Mouse (Mus musculus) lung, postnatal 10 days (tissue): ENCODE measurements around the gene Tm4sf5.
A peak's percentile ranks its signal among the peaks of the same experiment; 100 is the strongest.
"Not testable (repeated sequence)": the region's sequence is repeated elsewhere in the genome, so short reads cannot be mapped to it uniquely, and the experiment has no call there.

Experiments used
- DNase-seq: peaks from one replicate; pipeline ENCODE4 v3.0.0; 2021

Tm4sf5 gene

DNA sequence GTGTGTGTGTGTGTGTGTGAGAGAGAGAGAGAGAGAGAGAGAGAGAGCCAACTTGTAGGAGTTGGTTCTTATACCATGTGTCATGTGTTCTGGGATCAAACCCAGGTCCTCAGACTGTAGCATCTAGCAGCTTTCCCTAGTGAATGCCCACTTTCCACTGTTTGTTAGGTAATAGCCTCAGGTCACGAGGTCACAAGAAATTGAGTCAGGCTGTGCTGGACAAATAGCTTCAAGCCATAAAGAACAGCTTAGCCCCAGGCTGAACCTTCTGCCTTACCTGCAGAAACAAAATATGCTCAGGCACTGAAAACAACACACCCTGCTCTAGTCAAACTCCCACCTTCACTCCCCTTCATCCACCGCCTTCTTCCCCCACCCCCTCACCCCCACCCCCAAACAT, 6.2 kb downstream of the Tm4sf5 start:
- no peak for DNase-seq

DNA sequence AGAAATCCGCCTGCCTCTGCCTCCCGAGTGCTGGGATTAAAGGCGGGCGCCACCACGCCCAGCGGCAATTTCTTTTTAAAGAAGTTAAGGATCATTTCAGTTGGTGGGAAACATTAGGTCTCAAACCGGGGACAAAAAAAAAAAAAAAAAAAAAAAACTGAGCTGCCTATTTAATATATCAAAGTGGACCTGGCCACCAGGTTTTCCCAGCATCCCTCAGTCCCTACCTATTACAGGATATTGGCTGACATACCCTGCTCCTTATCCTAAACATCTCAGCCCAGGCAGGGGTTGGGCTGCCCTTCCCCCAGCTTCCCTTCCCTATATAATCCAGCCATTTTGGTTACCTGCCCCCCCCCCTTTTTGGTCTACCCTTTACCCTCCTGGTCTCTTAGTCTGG, 6.8 kb downstream of the Tm4sf5 start:
- DNase-seq, result no peak

DNA sequence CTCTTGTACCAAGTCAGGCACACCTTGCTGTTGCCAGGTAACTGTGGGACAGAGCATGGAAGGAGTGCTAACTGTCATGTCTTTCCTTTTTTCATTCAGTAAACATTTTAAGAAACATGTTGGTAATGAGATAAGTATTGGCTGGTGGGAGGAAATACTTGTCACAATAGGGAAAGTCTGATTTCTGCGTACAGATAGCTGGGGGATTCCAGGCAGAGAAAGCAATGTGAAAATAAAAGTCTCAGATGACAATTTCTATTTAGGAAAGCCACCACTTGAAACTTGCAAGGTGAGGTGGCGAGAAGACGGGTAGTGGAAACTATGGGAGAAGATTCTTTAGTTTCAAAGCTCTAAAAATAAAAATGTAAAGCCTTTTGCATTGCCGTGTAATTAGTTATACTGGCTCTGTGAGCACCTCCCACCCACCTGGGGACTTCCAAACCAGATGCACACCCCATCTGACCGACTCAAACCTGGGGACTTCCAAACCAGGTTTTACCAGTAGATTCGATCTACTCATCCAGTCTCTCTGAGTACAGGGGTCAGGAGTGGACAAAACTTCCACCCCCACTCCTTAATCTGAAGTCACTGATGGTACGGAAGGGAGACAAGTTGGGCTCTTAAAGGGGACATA, 7.8 kb downstream of the Tm4sf5 start:
- no peak for DNase-seq

DNA sequence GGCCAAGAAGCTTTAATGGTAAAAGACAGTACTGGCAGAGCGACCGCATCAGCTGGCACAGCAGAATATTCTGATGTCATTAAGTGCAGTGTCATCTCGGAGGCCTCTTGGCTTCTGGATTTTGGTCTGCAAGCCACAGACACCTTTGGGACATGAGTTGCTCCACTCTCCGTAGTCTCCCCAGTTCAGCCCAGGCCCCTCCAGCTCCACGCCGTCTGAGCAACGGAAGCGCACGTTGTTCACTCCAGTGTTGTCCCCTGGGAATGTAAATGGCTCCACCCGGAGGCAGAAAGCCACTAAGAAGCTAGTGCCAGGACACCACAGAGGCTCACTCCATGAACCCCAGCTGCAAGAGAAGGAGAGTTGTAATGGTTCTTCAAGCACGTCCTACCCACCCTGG, 8.5 kb downstream of the Tm4sf5 start:
- DNase-seq, result peak; percentile 47

DNA sequence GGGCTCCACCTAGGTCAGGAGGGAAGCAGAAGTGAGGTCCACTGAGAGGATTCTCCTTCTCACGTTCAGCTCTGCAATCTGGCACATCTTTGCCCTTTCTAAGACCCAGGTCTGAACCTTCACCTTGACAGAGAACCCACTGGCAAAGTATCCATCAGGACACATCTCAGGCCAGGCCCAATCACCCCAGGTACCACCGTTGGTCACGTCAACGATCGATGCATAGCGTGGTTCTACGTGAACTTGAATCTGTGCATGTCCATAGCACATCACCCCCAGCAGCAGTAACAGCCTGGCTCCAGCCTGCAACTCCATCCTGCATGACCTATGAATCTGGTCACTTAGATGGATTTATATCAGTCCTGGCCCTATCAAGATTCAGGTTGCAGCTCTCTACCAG, 9.2 kb downstream of the Tm4sf5 start, which contains the start of gene Vmo1:
Vmo1 (minus strand) TSS at position 329 of the 400 bp plus-strand sequence.
- DNase-seq, result no peak

DNA sequence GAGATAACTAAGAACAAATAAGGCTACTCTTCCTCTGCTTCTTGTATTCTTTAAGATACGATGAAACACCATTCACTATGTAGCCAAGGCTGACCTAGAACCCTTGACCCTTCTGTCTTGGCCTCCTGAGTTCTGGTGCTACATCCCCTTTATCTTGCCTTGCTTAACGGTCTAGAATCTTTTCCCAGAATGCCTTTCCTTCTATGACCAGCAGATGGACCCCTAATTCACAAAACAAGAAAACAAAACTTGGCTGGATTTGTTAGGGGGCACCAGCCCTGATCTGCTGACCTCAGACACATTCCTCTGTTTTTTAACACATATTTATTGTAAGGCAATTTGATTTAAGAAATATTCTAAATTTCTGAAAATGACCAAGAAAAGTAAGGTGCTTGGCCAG, 11.3 kb downstream of the Tm4sf5 start:
- peak; percentile 74 for DNase-seq

DNA sequence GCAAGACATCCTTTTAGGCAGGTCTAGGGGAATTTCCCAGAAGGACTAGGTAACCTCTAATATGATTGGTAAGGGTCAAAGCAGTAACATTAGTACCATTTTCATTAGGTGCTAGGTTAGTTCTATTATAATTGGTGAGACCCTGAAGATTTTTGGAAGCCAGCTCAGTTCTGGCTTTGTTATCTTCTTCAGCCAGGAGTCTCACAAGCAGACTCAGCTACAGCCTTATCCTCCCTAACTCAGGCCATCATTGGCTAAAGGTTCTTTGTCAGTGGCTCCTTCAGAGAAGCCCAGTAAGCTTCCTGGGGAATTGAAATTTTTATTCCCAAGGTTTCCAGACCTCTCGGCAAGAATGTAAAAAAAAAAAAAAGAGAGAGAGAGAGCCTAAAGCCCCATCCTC, 13.4 kb downstream of the Tm4sf5 start:
- DNase-seq, result no peak

DNA sequence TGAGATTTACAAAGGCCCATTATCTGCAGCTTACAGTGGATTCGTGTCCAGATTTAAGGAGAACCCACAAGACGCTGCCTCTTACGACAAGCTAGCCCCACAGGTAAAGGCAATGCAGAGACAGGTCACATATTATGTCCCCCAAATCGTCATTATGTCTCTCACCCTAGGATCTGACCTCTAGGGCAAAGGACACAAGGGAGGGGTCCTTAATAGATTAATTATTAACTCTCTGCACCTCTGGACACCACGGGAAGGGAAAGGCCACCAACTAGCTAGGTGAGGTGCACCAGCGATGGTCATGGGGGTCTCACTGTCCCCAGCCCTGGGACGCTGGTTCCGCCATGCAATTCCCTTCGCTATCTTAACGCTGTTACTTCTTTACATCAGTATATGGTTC, 13.9 kb downstream of the Tm4sf5 start, which contains the start of gene Gltpd2:
Gltpd2 (plus strand) TSS at position 274 of the 400 bp plus-strand sequence.
- no peak for DNase-seq

DNA sequence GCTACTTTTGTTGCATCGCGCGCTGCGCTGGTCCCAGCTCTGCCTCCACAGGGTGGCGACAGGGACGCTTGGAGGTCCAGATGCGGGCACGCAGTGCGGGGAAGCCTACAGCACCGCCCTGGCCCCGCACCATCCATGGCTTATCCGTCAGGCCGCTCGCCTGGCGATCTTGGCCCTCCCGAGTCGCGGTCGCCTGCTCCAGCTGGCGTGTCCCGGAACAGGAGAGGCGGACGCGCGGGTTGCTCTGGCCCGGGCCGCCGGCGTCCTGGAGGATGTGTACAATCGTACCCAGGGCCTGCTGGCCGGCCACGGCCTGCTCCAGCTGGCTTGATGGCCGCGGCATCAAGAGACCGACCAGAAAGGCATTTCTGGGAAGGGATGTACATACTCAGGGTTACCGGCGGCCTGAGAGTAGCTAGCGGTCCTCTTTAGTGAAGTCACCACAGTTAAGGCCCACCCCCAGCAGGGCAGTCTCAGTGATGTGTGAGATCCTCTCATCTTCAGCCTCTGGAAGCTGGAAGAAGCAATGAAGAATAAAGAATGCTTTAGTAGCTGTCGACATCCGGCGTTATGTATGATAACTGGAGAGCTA, 15.2 kb downstream of the Tm4sf5 start:
- peak; percentile 69 for DNase-seq

DNA sequence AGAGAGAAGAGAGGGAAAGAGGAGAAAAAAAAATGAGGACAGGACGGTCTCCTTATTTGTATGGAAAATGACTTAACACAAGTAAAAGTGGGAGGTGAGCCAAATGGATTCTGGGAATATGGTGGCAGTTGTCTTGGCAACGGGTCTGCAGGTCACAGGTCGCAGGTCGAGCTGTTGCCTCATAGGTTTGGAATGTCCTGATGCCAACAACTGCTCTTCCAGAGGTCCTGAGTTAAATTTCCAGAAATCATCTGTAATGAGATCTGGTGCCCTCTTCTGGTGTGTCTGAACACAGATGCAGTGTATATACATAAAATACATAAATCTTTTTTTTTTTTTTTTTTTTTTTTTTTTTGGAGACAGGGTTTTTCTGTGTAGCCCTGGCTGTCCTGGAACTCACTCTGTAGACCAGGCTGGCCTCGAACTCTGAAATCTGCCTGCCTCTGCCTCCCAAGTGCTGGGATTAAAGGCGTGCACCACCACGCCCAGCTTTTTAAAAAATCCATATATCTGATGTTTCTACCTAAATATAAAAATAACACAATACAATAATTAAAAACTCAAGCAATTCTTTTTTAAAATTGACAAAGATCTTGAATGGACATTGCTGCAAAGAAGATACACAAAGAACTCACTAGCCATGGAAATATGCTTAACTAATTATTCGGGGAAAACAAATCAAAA, 18.4 kb downstream of the Tm4sf5 start:
- not testable (repeated sequence) for DNase-seq

DNA sequence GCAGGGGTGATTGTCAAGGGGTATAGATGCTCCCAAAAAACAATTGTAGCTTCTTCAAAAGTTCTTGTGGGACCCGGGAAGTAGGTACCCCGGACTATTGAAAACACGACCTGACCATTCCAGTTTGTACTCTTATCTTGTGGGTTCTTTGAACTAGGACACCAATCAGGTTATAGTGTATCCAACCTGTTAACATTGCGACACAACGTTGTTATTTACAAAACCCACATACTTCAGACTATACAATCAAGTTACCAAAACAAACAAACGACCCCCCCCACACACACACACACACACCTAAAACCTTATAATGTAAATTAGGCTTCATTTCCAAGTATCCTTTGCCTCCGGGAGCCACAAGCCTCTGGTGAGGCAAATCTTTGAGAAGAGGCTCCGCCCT, 19.7 kb downstream of the Tm4sf5 start:
- no peak for DNase-seq

DNA sequence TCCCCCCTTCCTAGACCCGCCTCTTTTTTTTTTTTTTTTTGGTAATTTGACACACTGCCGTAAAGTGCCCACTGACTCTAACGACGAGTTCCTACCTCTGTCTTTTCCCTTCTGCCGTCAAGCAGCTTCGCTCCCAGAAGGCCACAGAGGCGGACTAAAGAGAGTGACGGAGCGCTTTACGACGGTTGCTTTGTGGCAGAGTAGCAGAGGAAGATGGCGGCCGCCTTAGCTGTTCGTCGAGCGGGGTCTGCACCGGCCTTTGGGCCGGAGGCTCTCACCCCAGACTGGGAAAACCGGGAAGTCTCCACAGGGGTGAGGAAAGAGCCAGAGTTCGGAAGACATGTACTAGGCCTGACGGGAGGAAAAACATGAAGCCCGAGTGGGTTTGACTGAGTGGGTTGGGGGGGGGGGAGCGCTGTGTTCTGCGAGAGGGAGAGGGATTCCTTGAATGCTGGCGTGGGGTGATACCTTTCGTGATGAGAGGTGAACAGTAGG, 20.2 kb downstream of the Tm4sf5 start, which contains the start of gene Psmb6:
Psmb6 (plus strand) TSS at position 184 of the 495 bp plus-strand sequence.
- peak; percentile 97 for DNase-seq

DNA sequence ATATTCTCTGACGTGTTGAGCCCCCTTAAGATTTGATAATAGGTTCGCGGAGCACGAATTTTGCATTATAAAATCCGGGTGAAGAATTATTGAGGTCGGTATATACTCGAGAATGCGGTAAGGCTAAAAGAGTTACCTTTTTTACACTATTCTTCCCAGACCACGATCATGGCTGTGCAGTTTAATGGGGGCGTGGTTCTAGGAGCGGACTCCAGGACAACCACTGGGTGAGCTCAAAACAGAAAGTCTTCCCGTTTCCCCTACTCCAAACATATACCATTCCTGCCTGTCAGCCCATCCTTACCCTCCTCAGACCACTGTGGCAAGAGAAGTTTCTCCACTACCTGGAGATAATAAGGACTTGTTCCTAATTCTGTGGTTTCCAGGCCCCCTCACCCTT, 20.7 kb downstream of the Tm4sf5 start:
- no peak for DNase-seq

DNA sequence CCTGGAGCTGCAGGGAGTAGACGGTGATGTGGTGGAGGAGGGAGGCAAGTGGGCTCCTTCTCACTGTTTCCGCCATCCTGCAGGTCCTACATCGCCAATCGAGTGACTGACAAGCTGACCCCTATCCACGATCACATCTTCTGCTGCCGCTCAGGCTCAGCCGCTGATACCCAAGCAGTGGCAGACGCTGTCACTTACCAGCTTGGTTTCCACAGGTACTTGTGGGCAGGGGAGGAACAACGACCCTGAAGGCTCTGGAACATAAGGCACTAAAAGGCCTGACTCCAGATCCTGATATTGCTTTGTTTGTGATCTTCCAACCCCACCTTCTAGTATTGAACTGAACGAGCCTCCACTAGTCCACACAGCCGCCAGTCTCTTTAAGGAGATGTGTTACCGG, 21.2 kb downstream of the Tm4sf5 start:
- no peak for DNase-seq

DNA sequence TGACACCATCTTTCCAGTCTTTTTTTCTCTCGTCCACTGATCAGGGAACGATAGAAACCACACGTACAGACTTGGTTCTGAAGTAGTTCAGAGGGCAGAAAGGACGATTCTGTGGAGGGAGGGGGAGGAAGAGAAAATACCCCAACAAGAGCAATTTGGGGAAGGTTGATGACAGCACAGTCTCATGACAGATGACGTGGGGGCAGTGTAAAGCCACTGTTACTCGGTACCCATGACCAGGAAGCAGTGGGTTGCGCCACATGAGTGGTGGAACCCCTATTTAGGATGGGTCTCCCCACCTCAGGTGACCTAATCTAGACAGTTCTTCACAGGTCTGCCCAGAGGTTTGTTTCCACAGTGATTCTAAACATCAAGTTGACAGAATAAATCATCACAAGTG, 23.6 kb downstream of the Tm4sf5 start:
- DNase-seq, result no peak

DNA sequence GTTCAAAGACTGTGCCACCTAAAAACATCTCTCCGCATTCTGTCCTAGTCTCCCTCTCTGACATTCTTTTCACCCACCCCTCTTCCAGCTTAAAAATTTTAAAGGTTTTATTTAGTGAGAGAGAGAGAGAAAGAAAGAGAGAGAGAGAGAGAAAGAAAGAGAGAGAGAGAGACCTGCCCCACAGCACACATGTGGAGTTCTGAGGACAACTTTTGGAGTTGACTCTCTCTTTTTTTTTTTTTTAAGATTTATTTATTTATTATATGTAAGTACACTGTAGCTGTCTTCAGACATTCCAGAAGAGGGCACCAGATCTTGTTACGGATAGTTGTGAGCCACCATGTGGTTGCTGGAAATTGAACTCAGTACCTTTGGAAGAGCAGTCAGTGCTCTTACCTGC, 26.0 kb downstream of the Tm4sf5 start:
- DNase-seq, result not testable (repeated sequence)

DNA sequence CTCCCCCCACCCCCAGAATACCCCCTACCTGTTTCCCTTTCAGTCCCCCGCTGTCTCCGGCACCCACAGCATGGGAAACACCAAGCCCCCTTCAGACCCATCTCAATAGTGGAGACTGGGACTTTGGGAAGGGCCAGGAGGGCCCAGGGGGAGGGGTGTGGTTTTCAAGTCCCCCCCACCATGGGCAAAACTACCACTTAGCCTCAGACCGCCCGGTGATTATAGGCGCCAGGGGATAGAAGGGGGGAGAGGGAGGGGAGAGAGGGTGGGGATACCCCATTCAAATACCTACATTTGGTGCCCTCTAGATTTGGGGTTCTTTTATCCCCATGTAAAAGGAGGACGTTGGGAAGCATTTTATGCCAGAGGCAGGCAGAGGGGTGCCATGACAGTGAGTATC, 27.8 kb downstream of the Tm4sf5 start, which contains the start of gene Gm40193:
Gm40193 (minus strand) TSS at position 101 of the 400 bp plus-strand sequence.
- DNase-seq, result no peak

DNA sequence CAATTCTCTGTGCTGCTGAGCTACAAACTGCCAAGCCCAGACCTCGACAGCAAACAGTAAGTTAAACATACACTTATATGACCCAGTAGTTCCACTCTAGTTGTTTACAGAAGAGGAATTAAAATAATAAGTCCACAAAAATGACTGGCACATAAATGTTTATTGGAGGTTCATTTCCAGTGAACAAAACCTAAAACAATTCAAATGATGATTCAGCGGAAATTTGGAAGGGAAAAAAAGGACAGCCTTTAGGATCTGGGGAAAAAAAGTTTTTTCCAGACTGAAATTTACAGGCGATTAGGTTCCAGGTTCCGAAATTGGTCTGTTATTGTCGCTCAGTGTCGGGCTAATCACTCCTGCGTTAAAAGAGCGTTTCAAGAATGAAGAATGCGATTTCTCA, 34.4 kb downstream of the Tm4sf5 start:
- DNase-seq, result no peak

DNA sequence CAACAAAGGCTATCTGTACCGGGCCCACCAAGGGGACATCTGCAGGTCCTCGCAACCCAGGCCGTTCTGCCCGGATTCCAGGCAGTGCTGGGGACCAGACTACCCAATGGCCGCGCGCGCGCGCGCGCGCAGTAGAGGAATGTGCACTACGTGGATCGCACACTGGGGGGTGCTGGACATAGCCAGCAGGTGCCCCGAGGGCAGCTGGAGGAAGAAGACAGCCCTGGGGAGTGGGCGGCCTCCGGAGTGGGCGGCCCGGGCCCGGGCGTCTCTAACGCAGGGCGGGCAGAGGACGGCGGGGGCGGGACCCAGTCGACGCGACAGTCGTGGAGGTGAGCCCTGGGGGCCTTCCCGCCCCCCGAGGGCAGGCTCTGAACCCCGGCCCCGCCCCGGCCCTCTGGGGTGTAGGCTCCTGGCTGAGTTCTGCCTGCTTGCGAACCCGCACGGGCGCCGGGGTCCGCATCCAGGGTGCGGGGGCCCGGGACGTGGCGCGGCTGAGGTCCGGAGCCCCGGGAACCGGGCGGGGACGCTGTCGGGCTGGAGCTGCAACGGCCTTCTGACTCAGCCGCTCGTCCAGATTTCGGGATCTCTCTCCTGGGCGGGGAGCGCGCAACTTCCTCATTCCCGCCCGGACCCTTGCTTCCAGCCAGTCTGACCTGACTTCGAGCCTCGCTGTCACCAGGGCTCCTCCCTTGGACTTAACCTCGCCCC, 35.0 kb downstream of the Tm4sf5 start, which contains the start of gene Pld2:
Pld2 (plus strand) TSS at position 188 of the 711 bp plus-strand sequence.
- DNase-seq, result peak; percentile 95

DNA sequence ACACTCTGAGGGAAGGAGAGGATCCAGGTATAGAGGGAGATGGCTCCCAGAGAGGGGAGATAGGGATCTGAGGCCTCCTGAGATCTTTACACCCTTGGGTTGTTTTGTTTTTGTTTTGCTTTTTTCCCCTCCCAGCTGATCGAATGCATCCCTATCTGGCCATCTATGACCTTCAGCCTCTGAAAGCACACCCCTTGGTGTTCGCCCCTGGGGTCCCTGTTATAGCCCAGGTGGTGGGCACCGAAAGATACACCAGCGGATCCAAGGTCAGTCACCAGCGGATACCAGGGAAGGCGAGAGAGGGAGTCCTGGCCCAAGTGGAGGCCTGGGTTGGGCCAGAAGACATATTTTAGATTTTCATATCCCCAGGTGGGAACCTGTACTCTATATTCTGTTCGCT, 35.9 kb downstream of the Tm4sf5 start:
- no peak for DNase-seq

DNA sequence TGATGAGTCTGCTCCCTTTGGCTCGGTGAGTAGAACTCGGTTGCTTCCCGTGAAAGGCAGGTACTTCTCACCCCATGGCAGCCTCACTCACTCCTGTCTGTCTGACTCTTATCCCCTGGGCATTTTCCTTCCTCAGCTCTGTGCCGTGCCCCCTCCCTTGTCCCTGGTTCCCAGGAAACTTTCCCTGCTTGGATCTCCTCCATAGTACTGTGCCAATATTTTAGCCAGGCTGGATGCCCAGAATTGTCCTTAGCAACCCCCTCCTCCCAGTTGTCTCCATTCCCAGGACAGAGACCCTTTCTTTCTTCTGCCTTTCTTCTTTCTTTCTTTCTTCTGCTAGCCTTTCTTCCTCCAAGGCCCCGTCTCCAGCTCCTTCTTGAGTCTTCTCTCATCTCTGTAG, 36.4 kb downstream of the Tm4sf5 start:
- DNase-seq, result no peak

DNA sequence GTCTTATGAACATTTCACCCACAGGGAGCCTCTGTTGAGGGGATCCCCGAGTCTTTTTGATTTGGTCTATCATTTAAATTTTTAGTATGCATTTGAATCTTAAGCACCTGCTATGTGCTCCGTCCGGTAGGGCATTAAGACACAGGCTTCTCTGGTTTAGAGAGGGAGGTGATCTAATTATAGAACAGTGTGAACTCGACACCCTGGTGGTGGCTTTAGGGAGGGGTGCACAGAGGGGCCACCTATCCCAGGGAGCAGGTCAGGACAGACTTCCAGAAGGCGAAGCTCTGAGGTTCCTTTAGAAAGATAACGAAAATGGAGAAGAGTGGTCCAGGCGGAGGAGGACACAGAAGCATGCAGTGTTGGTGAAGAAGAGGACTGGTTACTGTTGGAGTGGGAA, 39.5 kb downstream of the Tm4sf5 start:
- no peak for DNase-seq

DNA sequence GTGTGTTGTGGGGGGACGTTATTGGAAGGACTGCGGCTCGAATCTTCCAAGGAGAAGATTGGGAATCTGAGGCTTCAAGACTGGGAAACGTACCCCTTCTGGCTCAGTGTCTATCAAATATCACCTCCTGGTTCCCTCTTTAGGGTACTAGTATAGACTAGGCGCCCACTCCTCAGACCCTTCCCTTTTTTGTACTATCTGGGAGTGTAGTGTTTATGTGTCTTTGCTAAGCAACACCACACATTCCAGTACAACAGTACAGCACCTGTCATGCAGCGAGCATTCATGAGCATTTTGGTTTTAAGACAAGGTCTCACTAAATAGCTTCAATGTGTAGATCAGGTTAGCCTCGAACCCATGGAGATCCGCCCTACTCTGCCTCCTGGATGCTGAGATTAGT, 46.5 kb downstream of the Tm4sf5 start:
- DNase-seq, result no peak
